Mouse (Mus musculus): ENCODE data around the gene Smyd3. TPM values are rescaled to one million over a fixed set of nuclear protein-coding genes. Genes with fewer than 3 reads are reported as not detected.

Gene Smyd3
- polyA plus RNA-seq (2015; fragmentation: Nextera tagmentation; extraction: Ambion mirVana) = 6.0 and 6.3 TPM in 2 replicates

GRCm38 (mm10) chr1:179517713-179518465, at the start of gene Smyd3:
TSS of gene Smyd3 (minus strand) at chr1:179518041.

GRCm38 (mm10) chr1:179545768-179546550, 28.1 kb upstream of the Smyd3 start, which contains the start of the genes Tfb2m and Cnst:
TSS of gene Tfb2m (minus strand) at chr1:179546267.
TSS of gene Cnst (plus strand) at chr1:179546370.

Other genes with a start within 250 kb of the Smyd3 start
- gene Tfb2m, start 28.2 kb upstream of the Smyd3 start, polyA plus RNA-seq (2015; fragmentation: Nextera tagmentation; extraction: Ambion mirVana) = 32.8 and 32.9 TPM in 2 replicates
- gene Cnst, start 28.3 kb upstream of the Smyd3 start, polyA plus RNA-seq (2015; fragmentation: Nextera tagmentation; extraction: Ambion mirVana) = 17.1 and 17.9 TPM in 2 replicates
- 161 and 163 TPM in 2 replicates for gene Sccpdh, start 150.2 kb upstream of the Smyd3 start, polyA plus RNA-seq (2015; fragmentation: Nextera tagmentation; extraction: Ambion mirVana)
- 0.54 and 0.72 TPM in 2 replicates for gene Kif28, start 227.2 kb upstream of the Smyd3 start, polyA plus RNA-seq (2015; fragmentation: Nextera tagmentation; extraction: Ambion mirVana)

Measured in skeletal muscle tissue, postnatal 0 days (tissue).